Mouse (Mus musculus) embryo, embryonic 11 days (tissue): ENCODE data around the gene Pdcd7.

Experiments used
- DNase-seq: peaks from one replicate; pipeline ENCODE4 v3.0.0-alpha.2; 2015

The Pdcd7 gene

DNA sequence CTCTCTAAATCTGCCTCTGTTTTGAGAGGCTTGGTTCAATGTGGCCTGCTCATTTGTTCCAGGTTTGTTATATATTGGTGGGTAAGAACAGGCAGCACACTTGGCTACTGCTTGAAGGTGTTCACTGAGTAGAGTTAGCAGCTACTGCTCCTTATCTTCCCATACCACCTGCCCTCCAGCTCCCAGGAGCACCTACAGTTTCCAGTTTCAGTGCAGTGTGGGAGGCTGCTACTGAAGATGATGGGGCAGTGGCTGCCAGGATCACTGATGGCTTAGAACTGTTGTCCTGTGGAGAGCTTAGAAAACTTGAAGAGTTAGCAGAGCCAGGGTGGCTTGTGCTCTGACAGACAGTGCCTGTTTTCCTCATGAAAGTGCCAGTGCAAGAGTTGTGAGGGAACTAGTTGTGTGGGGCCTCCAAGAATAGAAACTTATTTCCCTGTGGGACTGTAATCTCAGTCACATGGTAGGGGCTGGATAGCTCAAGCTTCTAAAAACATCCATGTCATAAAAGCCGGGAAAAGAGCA lies 13.1 kb downstream of the Pdcd7 start:
- no peak for DNase-seq

DNA sequence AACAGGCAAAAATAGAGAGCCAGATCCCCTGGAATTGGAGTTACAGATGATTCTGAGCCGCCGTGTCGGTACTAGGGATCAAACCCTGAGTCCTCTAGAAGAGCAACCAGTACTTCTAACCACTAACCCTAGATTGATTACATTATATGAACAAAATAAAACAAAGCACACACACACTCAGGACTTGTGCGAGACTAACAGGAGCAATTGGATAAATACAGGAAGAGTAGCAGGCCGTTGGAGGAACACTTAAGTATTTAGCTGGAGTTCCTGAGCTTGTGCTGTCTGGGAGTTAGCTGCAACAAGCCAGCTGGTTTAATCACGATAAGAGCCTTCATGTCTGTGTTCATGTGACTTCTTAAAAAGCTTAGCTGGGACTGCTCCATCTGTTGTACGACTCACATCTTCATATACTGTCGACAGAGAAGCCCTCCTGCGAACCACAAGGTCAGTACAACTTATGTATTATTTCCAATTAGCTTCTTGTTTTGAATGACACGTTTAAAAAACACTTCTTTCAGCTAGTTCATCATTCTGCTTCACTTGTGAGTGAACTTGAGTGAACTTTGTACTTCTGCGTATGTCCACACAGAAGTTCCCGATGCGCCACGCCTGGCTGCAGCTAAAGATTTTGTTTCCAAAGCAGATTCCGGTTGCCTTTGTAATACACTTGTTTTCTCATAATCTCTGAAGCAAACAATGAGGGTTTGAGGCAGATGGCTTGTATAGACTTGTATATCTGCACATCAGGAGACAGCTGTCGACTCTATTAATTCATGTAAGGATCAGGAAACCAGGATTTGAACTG lies 14.9 kb downstream of the Pdcd7 start, which contains the start of gene Ubap1l:
Gene Ubap1l, plus strand, starts transcription at position 401 of the 808 bp plus-strand sequence.
- DNase-seq: no peak

DNA sequence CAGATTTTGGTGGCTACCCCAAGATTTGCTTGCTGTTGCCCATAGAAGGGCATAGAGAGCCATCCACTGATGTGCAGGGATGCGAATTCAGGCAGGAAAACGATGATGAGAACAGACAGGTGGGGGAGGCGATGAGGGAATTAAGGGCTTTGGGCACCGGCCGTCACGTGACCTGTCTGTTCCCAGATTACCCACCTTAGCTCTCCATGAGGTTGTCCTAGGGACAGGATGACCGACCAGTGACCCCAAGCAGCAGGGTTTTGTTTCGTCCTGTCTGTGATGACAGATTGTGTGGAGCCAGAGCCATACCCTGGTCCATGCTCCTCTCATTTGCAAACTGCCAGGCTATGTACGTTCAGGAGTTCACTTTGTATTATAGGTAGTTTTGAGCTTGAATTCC lies 17.8 kb downstream of the Pdcd7 start:
- peak; percentile 40 for DNase-seq

DNA sequence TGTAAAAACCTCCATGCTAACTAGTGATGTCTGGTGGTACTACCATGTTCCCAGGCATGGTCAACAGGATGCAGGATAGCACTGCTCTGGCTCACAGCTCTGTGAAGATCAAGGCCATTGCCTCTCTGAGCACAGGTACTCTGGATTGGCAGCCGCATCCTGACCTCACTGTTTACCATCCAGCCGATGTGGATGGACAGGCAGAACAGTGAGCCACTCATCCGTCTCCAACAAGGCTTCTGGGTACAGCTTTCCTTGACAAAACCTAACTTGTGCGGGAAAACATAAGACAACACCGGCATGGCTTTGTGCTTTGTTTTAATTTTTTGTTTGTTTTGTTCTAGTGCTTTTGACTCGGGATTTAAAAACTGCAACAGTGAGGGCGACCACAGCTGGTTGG lies 19.8 kb downstream of the Pdcd7 start:
- no peak for DNase-seq

DNA sequence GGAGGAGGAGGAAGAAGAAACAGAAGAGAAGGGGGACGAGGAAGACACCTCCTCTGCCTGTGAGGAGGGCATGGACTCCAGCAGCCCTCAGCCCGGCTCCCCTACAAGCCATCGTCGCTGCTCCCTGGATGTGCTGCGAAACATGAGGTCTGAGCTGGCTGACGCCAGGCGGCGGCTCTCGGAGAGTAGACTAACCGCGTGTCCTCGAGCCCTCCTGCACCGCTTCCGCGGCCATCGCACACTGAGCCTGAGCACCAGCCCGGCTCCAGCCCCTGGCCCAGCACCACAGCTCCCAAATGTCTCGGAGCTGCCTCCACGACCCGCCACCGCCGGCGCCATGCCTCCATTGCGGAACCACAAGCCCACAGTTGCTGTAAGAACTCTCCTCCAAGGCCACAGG lies 25.9 kb downstream of the Pdcd7 start:
- no peak for DNase-seq

DNA sequence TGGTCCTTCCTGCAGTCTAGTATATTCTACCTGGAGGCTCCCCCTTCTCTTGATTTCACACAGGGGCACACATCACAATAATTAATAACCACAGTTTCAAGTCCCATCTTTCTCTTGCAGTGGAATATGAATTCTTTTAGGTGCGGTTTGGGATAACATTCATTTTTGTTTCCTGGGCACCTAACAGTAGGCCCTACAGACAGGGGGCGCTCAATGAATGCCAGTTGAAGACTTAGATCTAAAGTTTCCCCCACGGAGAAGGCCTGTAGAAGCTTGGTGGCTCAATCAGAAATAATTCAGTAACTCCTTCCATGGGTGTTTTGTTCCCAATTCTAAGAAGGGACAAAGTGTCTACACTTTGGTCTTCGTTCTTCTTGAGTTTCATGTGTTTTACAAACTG lies 26.5 kb downstream of the Pdcd7 start:
- DNase-seq: peak; percentile 33

DNA sequence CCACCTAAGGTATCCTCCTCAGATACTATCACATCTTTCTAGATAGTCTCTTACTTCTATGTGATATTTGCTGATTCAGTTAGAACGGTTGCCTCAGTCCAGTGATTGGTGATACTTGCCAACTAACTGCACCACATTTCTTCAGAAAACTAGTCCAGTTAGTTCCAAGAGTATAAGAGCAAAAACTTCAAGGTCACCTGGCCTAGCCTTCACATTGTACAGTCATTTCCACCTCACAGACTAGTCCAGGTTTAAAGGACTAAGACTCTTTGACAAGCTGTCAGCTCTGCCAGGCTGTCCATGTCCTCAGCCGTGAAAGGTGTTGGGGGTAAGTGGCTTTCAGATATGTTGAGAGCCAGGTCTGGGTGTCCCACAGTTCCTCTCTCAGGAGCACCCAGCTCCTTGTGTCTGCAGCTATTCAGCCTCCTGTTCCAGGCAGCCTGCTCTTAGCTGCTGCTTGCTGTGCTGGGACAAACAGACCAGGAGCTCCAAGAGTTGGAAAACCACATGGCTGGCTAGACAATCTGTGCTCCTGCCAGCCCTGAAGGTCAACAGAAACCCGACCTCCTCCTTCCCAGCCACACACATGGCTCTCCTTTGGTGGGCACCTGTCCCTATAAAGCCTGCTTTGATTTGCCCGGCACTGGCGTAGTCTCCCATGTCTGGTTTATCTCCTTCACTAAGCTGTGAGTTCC lies 28.7 kb downstream of the Pdcd7 start:
- no peak for DNase-seq

DNA sequence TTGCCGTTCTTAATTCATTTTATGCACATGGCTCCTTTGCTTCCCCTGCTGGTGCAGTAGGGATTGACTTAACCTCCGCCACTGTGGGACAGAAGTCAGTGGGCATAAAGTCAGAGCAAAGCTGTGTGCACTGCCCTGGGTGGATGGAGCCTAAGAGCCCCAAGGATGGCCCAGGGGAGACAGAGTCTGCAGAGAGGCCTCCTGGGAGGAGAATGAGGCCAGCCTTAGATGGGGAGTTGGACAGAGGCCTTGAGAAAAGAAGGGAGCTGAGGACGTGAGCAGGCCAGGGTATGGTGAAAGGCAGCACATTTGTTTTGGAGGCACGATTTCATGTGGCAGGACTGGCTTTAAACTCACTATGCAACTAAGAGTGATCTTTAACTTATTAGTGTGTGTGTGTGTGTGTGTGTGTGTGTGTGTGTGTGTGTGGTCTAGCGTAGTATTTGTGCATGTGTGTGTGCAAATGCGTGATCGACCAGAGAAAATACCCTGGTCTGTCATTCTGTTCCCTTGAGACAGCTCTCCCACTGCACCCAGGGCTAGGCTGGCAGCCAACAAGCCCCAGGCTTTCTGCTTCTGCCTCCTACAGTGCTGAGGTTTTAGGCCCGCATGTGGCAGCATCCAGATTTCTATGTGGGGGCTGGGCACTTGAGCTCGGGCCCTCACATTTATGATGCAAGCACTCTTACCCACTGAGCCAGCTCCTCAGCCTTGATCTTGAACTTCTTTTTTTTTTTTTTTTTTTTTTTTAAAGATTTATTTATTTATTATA lies 29.4 kb downstream of the Pdcd7 start:
- DNase-seq: no peak

DNA sequence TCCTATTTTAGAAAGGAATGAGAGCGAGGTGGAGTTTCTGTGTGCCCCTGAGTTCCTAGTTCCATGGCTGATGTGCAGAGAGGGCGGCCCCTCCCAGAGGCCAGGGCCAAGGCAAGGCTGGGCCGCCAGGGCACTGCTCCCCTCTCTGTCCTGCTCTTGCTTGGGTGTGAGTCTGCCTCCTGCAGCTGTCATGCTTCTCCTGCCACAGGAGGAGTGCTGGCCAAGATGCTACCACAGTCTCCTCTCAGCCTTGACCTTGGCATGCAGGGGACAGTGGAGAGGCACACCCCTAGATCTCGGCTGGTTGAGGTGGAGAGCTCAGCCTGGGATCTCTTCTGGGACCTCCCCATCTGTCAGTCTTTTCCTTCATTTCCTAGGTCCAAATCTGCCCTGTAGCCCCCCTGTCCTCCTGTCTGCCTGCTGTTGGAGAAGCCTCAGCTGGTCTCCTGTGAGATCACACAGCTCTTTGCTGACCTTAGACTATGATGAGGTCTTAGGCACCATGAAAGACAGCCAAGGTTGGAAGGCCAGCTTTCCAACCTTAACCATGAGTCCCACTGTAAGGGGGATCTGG lies 35.2 kb downstream of the Pdcd7 start:
- DNase-seq: no peak

DNA sequence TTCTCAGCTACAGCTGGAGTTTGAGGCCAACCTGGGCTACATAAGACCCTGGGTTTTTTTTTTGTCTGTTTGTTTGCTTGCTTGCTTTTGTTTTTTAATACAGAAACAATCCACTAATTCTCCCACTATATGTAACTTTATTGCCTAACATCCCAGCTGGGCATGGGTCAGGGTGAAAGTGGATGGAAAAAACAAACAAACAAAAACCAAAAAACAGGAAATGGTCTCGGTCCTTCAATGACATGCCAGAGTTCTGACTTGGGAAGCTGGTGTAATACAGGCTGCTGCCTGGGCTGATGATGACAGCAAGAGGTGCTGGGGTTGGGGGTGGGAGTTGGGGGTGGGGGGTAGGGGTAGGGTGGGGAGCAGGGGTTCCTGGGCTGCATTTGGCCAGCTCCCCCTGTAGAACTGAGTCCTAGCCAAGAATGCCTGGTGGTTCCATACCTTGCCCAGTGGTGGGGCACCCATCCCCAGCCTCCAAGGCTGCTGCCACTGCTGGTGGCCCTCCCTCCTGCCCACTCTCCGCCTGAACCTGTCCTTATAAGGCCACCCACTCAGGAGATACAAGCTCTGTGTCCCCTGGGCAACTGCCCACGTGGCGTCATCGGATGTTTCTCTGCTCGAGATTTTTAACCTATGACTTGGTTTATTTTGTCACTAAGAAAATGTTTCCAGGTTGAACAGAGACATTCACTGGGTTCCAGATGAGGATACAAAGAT lies 36.3 kb downstream of the Pdcd7 start:
- no peak for DNase-seq

DNA sequence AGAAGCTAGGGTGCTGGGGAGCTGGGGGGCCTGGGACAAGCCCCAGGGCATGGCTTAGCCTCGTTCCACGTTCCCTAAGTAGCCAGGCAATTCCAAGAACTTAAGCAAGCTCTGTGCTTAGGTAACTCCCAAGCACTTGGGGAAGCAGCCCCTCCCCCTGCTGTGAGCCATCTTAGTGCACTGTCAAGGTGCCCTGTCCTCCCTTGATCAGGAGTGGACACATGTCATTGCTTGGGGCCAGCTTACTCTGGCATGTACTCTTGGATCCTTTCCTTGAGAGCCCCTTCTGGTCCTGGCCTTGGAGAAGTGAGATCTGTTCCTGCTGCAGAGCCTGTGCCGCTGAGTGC lies 36.8 kb downstream of the Pdcd7 start:
- DNase-seq: no peak

DNA sequence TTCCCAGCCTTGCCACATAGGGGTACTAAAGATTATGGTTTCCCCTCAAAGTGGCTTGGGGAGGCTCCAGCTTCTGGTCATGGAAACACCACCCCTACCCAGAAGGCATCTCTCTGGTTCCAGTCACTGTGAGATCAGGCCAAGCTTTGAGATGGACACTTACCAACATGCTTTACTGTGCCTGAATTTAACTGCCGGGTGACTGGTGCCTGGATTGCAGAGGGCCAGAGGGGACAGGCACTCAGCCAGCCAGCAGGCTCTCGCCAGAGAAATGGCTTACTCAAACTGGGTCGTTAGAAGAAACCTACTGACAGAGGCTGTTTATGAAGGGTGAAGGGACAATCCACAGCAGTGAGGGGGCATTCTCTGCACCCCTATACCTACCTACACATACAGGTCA lies 38.4 kb downstream of the Pdcd7 start:
- DNase-seq: no peak

DNA sequence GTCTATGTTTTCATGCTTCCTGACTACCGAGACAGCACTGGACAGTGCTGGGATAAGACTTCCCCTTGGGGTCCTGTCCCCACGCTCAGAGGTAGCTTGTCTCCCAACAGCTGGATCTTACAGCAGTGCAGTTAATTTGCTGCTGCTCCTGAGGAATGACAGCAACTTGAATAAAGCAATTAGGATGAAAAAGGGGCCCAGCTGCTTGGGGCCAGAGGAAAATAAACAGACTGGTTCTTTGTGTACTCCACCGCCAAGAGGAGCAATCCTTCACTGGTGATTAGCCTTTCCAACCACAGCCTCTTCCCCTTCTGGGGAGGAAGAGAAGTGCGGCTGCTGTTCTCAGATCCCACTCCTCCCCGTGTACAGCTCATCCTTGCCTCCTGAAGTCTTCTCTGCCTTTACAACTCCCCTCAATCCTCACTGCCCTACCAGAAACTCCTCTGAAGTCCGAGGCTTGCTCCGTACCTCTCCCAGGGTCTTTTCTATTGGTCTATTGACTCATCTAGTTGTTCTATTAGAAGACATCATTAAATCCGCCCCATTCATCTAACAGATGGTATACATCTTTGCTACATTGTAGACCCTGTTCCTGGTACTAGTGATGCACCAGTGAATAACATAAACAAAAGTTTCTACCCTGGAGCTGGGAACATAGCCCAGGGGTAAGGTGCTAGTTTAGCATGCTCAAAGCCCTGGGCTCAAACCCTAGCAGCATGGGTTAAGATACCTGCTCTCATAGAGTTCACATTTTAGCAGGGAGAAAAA lies 40.7 kb downstream of the Pdcd7 start:
- peak; percentile 46 for DNase-seq

DNA sequence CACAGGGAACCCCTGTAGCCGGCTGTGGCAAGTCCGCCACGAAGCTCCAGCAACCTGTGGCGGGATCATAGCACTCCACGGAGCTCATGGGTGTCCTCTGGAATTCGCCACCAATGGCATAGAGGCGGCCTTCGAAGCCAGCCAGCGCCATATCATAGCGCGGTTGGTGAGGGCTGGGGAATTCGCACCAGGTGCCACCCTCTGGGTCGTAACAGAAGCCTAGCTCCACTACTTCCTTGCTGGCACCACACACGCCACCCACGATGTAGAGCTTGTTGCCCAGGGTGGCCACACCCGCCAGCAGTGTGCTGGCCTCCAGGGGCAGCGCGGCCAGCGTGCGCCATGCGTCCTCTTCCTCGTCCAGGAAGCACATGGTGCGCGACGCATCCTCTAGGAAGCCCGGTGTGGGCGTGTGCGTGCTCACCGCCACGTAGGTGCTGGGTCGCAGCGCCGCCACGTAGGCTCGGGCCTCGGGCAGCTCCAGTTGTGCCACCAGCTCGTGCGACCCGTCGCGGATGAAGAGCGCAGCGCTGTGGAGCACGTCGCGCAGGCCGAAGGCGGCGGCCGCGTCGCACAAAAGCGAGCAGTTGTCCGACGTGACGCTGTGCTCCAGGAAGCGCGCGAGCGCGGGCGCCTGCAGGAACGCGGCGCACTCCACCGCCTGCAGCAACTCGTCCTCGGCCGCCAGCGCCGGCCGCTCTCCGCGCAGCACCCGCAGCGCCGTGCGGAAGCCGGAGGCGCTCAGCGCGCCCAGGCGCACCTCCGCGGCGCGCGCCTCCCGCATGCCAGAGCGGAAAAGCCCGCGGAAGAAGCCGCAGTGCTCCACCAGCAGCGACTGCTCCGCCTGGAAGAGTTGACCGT lies 45.1 kb downstream of the Pdcd7 start:
- peak; percentile 70 for DNase-seq

DNA sequence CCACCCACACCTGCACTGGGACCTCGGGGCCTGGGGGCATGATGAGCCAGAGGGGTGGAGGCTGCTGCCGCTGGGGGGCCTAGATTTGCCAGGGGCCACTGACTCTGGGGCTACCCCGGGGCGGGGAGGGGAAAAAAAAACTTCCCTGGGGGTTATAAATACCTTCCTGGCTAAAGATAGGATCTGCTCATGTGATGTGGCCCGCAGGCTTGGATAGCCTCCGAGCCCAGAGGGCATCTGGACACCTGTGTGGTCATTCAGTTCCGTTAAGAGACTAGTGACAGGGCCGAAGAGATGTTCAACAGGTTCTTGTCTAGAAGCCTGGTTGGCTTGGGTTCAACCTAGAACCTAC lies 45.7 kb downstream of the Pdcd7 start, which contains the start of gene Kbtbd13:
Gene Kbtbd13, minus strand, starts transcription at position 40 of the 352 bp plus-strand sequence.
- no peak for DNase-seq

DNA sequence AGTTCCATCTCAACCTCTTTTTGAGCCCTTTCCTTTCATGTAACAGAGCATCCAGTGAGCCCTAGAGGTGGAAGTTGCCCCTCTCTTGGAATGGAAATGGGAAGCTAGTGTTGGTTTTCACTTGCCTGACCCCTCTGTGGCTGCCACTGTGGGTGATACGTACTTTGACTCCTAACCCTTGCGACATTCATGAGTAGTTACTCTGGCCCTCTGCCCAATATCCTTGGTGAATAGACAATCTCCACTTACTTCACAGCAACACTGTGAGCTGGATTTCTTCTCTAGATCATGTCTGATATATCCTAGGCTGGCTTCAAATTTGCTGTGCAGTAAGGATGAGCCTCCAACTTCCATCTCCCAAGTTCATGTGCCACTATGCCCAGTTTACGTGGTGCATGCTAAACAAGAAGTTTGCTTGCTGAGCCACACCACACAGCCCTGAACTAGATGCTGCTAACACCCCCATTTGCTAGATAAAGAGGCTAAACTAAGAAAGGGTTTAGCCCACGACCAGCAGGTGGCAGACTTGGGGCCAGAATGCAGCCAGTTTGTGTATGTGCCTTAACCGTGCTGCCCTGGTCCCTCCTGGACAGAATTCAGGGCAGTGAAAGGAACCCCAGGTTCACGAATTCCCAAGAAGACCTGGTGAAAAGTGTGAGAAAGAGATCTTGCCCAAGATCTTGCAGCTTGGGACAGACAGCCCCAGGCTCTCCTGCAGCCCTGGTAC lies 46.9 kb downstream of the Pdcd7 start:
- DNase-seq: peak; percentile 76

DNA sequence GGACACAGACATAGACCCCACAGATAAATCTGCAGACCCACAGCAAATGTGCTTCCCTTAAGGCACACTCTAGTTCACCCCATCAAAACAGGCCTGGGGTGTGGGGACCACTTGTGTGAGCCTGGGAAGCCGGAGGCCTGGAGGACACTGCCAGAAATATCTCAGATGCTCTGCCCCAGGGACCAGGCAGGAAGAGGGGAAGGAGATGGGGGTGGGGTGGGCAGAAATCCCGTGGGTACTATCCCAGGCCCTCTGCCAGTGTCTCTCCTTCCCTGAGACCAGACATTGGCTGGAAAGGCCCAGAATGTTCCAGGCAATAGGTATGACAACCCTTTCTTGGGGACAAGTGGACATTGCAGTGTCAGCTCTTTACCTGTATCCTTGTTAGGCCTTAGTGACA lies 47.7 kb downstream of the Pdcd7 start:
- DNase-seq: no peak

DNA sequence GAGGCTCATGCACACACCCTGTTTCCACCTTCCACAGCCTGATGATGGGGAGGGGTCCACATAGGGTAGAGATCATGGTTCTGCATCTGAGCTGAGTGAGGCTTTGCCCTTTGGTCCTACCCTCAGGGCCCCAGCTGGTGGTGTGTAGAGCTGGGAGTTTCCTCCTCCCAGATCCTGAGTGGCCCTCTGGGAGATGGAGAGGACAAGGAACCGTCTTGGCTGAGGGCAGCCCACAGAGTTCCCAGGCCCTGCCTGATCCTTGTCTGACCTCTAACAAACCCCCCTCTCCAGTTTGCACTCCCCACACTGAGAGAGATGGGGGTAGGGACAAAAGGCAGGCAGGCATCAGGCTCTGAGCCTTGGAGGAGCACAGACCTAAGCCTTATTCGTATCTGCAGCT lies 48.5 kb downstream of the Pdcd7 start:
- DNase-seq: no peak

DNA sequence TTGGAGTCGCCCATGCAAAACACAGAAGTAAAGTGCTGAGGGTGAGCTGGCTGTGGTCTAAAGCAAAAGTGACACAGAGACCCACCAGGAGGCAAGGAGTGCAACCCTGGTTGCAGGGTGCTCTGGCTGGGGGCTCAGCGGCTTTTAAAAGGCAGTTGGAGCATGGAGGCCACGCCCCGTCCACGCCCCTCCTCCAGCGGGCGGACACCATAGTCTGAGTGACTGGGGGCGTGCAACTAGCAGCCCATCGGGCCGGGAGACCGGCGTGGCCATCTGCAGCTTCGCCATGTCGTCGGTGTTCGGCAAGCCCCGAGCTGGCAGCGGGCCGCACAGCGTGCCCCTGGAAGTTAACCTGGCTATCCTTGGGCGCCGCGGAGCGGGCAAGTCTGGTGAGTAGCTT lies 52.4 kb downstream of the Pdcd7 start, which contains the start of gene Rasl12:
Gene Rasl12, plus strand, starts transcription at position 228 of the 400 bp plus-strand sequence.
- peak; percentile 91 for DNase-seq

DNA sequence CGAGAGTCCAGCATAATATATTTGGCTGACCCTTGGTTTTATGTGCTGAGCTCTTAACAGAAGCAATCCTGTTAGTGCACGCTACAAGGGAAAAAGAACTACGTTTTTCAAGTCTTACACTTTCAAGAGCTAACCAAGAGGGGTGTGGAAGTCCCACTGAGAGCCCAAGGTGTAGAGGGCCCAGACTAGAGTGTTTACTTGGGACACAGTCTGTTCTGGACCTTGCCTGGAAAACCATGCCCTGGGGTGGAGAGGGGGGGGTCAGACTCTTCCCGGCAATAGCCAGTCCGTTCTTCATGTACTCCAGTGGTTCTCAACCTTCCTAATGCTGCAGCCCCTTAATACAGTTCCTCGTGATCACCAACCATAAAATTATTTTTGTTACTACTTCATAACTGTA lies 54.0 kb downstream of the Pdcd7 start:
- no peak for DNase-seq
